ENCODE assay signal across 8 mouse cellular contexts in genomic region chr11:96340698-96341365, GRCm38 (mm10). TPM values are rescaled to one million over a fixed set of nuclear protein-coding genes. Genes with fewer than 3 reads are reported as not detected.
DNase-seq lines count a peak whose midpoint lies in the region; ATAC-seq and TF ChIP-seq lines count a peak whose summit lies in the region.
"Had no signal": no experiment of that assay in that cellular context is flagged by ENCODE, and none has a peak within 500 bp of the region (broad histone marks: within the 10 kb centered on the region; RNA-seq: fewer than 3 reads in every experiment).

No protein-coding gene starts in this region.

- WGBS in hindbrain, postnatal 0 days, result under 1% methylated on average over 36 of the region's 36 CpGs
- WGBS in liver, embryonic 12.5 days (ENCODE audit: insufficient replicate concordance), result 2% methylated on average over 36 of the region's 36 CpGs

- H3K27ac ChIP-seq in hindbrain, postnatal 0 days, result peak overlapping the region; percentile 89
- H3K27ac ChIP-seq in liver, embryonic 12.5 days, result peak overlapping the region; percentile 65

- H3K4me2 ChIP-seq in hindbrain, postnatal 0 days (ENCODE audit: low read depth, low read length), result peak overlapping the region; percentile 58
- H3K4me2 ChIP-seq in liver, embryonic 12.5 days, result peak overlapping the region; percentile 54

- no peaks in the 10 kb centered on the region for H3K9me3 ChIP-seq in hindbrain, postnatal 0 days (ENCODE audit: low read length)
- no peaks in the 10 kb centered on the region for H3K9me3 ChIP-seq in liver, embryonic 12.5 days (replicated peaks)

- peak overlapping the region; percentile 34 for H3K4me3 ChIP-seq in hindbrain, postnatal 0 days (ENCODE audit: low read length)
- peak overlapping the region; percentile 25; the same call in 1 of the 2 replicates for H3K4me3 ChIP-seq in liver, embryonic 12.5 days

- H3K27me3 ChIP-seq in hindbrain, postnatal 0 days (ENCODE audit: insufficient read depth, low read length), result peaks cover 65% of the 10 kb centered on the region
- H3K27me3 ChIP-seq in liver, embryonic 12.5 days (replicated peaks), result peaks cover 100% of the 10 kb centered on the region

- peak; percentile 48; the same call in 1 of the 2 replicates for ATAC-seq in hindbrain, postnatal 0 days
- ATAC-seq in liver, embryonic 12.5 days, result no peak
- no peak; the same call in 1 of the 2 replicates for ATAC-seq in granulocyte monocyte progenitor cell, adult 5-6 weeks (replicated peaks; ENCODE audit: poor library complexity, severe bottlenecking)

- DNase-seq in ES-CJ7 (ENCODE audit: low read depth, low spot score), result peak; percentile 57
- DNase-seq in adrenal gland, adult 2 months, result peak; percentile 75
- DNase-seq in hindbrain, postnatal 0 days (ENCODE audit: low spot score), result peak; percentile 73
- no peak for DNase-seq in layer of hippocampus, adult 11-12 months (ENCODE audit: low spot score)
- no peak for DNase-seq in thymus, postnatal 0 days (ENCODE audit: low spot score)

- H3K9ac ChIP-seq in hindbrain, postnatal 0 days (replicated peaks; ENCODE audit: low read length), result peak overlapping the region; percentile 51
- H3K9ac ChIP-seq in liver, embryonic 12.5 days, result no peak overlapping the region

- H3K36me3 ChIP-seq in hindbrain, postnatal 0 days (ENCODE audit: insufficient read depth, low read length), result no peaks in the 10 kb centered on the region
- H3K36me3 ChIP-seq in liver, embryonic 12.5 days, result no peaks in the 10 kb centered on the region

- TF ChIP-seq CTCF in hindbrain, postnatal 0 days (IDR thresholded peaks at IDR 0.05; ENCODE audit: low read depth), result no peak

- 0 out of 2 replicates have a peak, but pooled peaks cover 4% of the 10 kb centered on the region for H3K4me1 ChIP-seq in hindbrain, postnatal 0 days (ENCODE audit: insufficient read depth, low read length)
- H3K4me1 ChIP-seq in liver, embryonic 12.5 days, result peaks cover 11% of the 10 kb centered on the region; the same call in 1 of the 2 replicates

RNA-seq across cellular contexts. Expression of gene Hoxb2, which starts 9.5 kb away (rescaled TPM):
- 10 to 100 TPM; 18.7 to 22.6 TPM for total RNA-seq in adrenal gland, adult 2 months (2021)
- polyA plus RNA-seq in adrenal gland, adult 2 months (2012; rRNA removed), result 69.6 and 86.1 TPM in 2 replicates
- 35.4 and 36.4 TPM in 2 replicates for total RNA-seq in hindbrain, postnatal 0 days (2014; rRNA removed)
- polyA plus RNA-seq in hindbrain, postnatal 0 days (2015; fragmentation: Nextera tagmentation; extraction: Ambion mirVana), result 11.6 and 13.1 TPM in 2 replicates
- 4.4 and 4.6 TPM in 2 replicates for polyA plus RNA-seq in liver, embryonic 12.5 days (2016; fragmentation: Nextera tagmentation; extraction: Ambion mirVana)
- 1.7 TPM in 1 of 2 replicates, not detected in the other for total RNA-seq in granulocyte monocyte progenitor cell, adult 5-6 weeks (2014; fragmentation: Nextera tagmentation)
- 0.26 TPM in 1 of 2 replicates, not detected in the other for total RNA-seq in granulocyte monocyte progenitor cell, adult 5-6 weeks (2017)
- 1.3 and 1.4 TPM in 2 replicates for polyA plus RNA-seq in thymus, postnatal 0 days (2015; fragmentation: Nextera tagmentation; extraction: Ambion mirVana)

RNA-seq across cellular contexts. Expression of gene Hoxb3, which starts 17.7 kb away (rescaled TPM):
- total RNA-seq in adrenal gland, adult 2 months (2021), result 10 to 100 TPM; 20.1 to 21.9 TPM
- polyA plus RNA-seq in adrenal gland, adult 2 months (2012; rRNA removed), result 89.4 and 94.9 TPM in 2 replicates
- 42.1 and 42.2 TPM in 2 replicates for total RNA-seq in hindbrain, postnatal 0 days (2014; rRNA removed)
- polyA plus RNA-seq in hindbrain, postnatal 0 days (2015; fragmentation: Nextera tagmentation; extraction: Ambion mirVana), result 6.6 and 8.1 TPM in 2 replicates
- 0.31 and 0.36 TPM in 2 replicates for polyA plus RNA-seq in liver, embryonic 12.5 days (2016; fragmentation: Nextera tagmentation; extraction: Ambion mirVana)
- 1.5 and 7.8 TPM in 2 replicates for total RNA-seq in granulocyte monocyte progenitor cell, adult 5-6 weeks (2014; fragmentation: Nextera tagmentation)
- 0.05 and 0.56 TPM in 2 replicates for total RNA-seq in granulocyte monocyte progenitor cell, adult 5-6 weeks (2017)
- 0.18 and 0.30 TPM in 2 replicates for polyA plus RNA-seq in thymus, postnatal 0 days (2015; fragmentation: Nextera tagmentation; extraction: Ambion mirVana)

RNA-seq across cellular contexts. Expression of gene Hoxb4, which starts 22.8 kb away (rescaled TPM):
- 10 to 100 TPM; 16.7 to 21.8 TPM for total RNA-seq in adrenal gland, adult 2 months (2021)
- polyA plus RNA-seq in adrenal gland, adult 2 months (2012; rRNA removed), result 27.9 and 30.0 TPM in 2 replicates
- 4.2 and 8.6 TPM in 2 replicates for total RNA-seq in hindbrain, postnatal 0 days (2014; rRNA removed)
- 2.4 and 3.3 TPM in 2 replicates for polyA plus RNA-seq in hindbrain, postnatal 0 days (2015; fragmentation: Nextera tagmentation; extraction: Ambion mirVana)
- 0.62 and 0.66 TPM in 2 replicates for polyA plus RNA-seq in liver, embryonic 12.5 days (2016; fragmentation: Nextera tagmentation; extraction: Ambion mirVana)
- 2.6 and 3.8 TPM in 2 replicates for total RNA-seq in granulocyte monocyte progenitor cell, adult 5-6 weeks (2014; fragmentation: Nextera tagmentation)
- 1.9 and 2.3 TPM in 2 replicates for total RNA-seq in granulocyte monocyte progenitor cell, adult 5-6 weeks (2017)
- polyA plus RNA-seq in thymus, postnatal 0 days (2015; fragmentation: Nextera tagmentation; extraction: Ambion mirVana), result 0.09 and 0.20 TPM in 2 replicates

RNA-seq across cellular contexts. Expression of gene Hoxb1, which starts 24.7 kb away (rescaled TPM):
- total RNA-seq in adrenal gland, adult 2 months (2021), result not detected
- not detected in 2 replicates for polyA plus RNA-seq in adrenal gland, adult 2 months (2012; rRNA removed)
- 0.21 TPM in 1 of 2 replicates, not detected in the other for total RNA-seq in hindbrain, postnatal 0 days (2014; rRNA removed)
- 0.08 and 0.24 TPM in 2 replicates for polyA plus RNA-seq in hindbrain, postnatal 0 days (2015; fragmentation: Nextera tagmentation; extraction: Ambion mirVana)
- 0.14 and 0.22 TPM in 2 replicates for polyA plus RNA-seq in liver, embryonic 12.5 days (2016; fragmentation: Nextera tagmentation; extraction: Ambion mirVana)
- not detected in 2 replicates for total RNA-seq in granulocyte monocyte progenitor cell, adult 5-6 weeks (2014; fragmentation: Nextera tagmentation)
- total RNA-seq in granulocyte monocyte progenitor cell, adult 5-6 weeks (2017), result not detected in 2 replicates
- polyA plus RNA-seq in thymus, postnatal 0 days (2015; fragmentation: Nextera tagmentation; extraction: Ambion mirVana), result not detected in 2 replicates
- total RNA-seq: adrenal gland, postnatal 36 days had no signal

RNA-seq across cellular contexts. Expression of gene Hoxb5, which starts 37.7 kb away (rescaled TPM):
- 10 to 100 TPM; 15.2 to 31.6 TPM for total RNA-seq in adrenal gland, adult 2 months (2021)
- 43.4 and 45.6 TPM in 2 replicates for polyA plus RNA-seq in adrenal gland, adult 2 months (2012; rRNA removed)
- 16.5 and 24.3 TPM in 2 replicates for total RNA-seq in hindbrain, postnatal 0 days (2014; rRNA removed)
- 109 and 113 TPM in 2 replicates for polyA plus RNA-seq in hindbrain, postnatal 0 days (2015; fragmentation: Nextera tagmentation; extraction: Ambion mirVana)
- 1.3 and 1.5 TPM in 2 replicates for polyA plus RNA-seq in liver, embryonic 12.5 days (2016; fragmentation: Nextera tagmentation; extraction: Ambion mirVana)
- not detected in 2 replicates for total RNA-seq in granulocyte monocyte progenitor cell, adult 5-6 weeks (2014; fragmentation: Nextera tagmentation)
- total RNA-seq in granulocyte monocyte progenitor cell, adult 5-6 weeks (2017), result 0.05 TPM in 1 of 2 replicates, not detected in the other
- 0.15 and 0.16 TPM in 2 replicates for polyA plus RNA-seq in thymus, postnatal 0 days (2015; fragmentation: Nextera tagmentation; extraction: Ambion mirVana)

Comparison
In these comparisons a context has a peak if more than half of its experiments do, and no peak if none do; other contexts are left out.
1. DNase-seq: peak in ES-CJ7 (single experiment), adrenal gland, adult 2 months (single experiment) and hindbrain, postnatal 0 days (single experiment); none in layer of hippocampus, adult 11-12 months (single experiment) and thymus, postnatal 0 days (single experiment).